Mouse (Mus musculus) neural tube, embryonic 11.5 days (tissue): Measurements from ENCODE around the gene Timm50. TPM values are rescaled to one million over a fixed set of nuclear protein-coding genes. Genes with fewer than 3 reads are reported as not detected.

Source experiments
- ATAC-seq: fragments of 200-750 bp; cut with Nextera tagmentation; 2 replicates; pipeline ENCODE4 v1.8.0; 2017; ENCODE audit warnings: moderate number of reproducible peaks, mild to moderate bottlenecking, moderate TSS enrichment, moderate library complexity; ENCODE audit not compliant: insufficient read depth, low FRiP score, low TSS enrichment
- DNase-seq: peaks from one replicate; pipeline ENCODE4 v3.0.0-alpha.2; 2015; ENCODE audit warnings: low spot score
- H3K27ac ChIP-seq: fragments of 300-500 bp; sonication (generic); 2 replicates; pipeline ENCODE4 v1.5.1; 2014; ENCODE audit warnings: low read depth, mild to moderate bottlenecking, low read length
- H3K27me3 ChIP-seq: fragments of 300-500 bp; sonication (generic); 2 replicates; pipeline ENCODE4 v1.6.1; 2014; ENCODE audit warnings: mild to moderate bottlenecking, low read length, mixed read lengths; ENCODE audit not compliant: control insufficient read depth, insufficient read depth
- H3K36me3 ChIP-seq: fragments of 300-500 bp; sonication (generic); 2 replicates; pipeline ENCODE4 v1.6.1; 2014; ENCODE audit warnings: mild to moderate bottlenecking, low read length, moderate library complexity, mixed read lengths; ENCODE audit not compliant: control insufficient read depth, insufficient read depth
- H3K4me1 ChIP-seq: fragments of 300-500 bp; sonication (generic); 2 replicates; pipeline ENCODE4 v1.6.1; 2014; ENCODE audit warnings: low read length, mixed read lengths; ENCODE audit not compliant: control insufficient read depth, insufficient read depth
- H3K4me2 ChIP-seq: fragments of 300-500 bp; sonication (generic); 2 replicates; pipeline ENCODE4 v1.6.1; 2014; ENCODE audit warnings: low read depth, mild to moderate bottlenecking, moderate library complexity
- H3K4me3 ChIP-seq: fragments of 300-500 bp; sonication (generic); 2 replicates; pipeline ENCODE4 v1.5.1; 2014; ENCODE audit warnings: low read depth, low read length
- H3K9ac ChIP-seq: fragments of 300-500 bp; sonication (generic); 2 replicates; pipeline ENCODE4 v1.6.1; 2014; ENCODE audit warnings: mild to moderate bottlenecking, low read length
- H3K9me3 ChIP-seq: fragments of 300-500 bp; sonication (generic); 2 replicates; pipeline ENCODE4 v1.6.1; 2016; ENCODE audit warnings: low read length; ENCODE audit not compliant: control insufficient read depth
- WGBS: fragments of 180-500 bp; shearing (Covaris S2); extraction: QIAGEN DNeasy Blood & Tissue Kit; methylation state at CpG from one replicate; pipeline ENCODE4 v1.1.7; 2014; 5-methylcytosine and 5-hydroxymethylcytosine counted together
- polyA plus RNA-seq: library from polyadenylated mRNA; unstranded; fragments of >200 nt; fragmentation: Nextera tagmentation; extraction: Ambion mirVana; gene quantifications from 2 replicates; pipeline ENCODE4 v1.2.1, GENCODE M21; 2014

Gene Timm50
- polyA plus RNA-seq, 1 experiment from 2014 or later = 219 TPM

GRCm38 (mm10) chr7:28353267-28353666 lies 41.4 kb upstream of the Timm50 start:
- ATAC-seq = no peak
- H3K27me3 ChIP-seq = no peaks in the 10 kb centered on the region
- H3K27ac ChIP-seq = no peak overlapping the region
- H3K9me3 ChIP-seq = no peaks in the 10 kb centered on the region
- no peak overlapping the region for H3K9ac ChIP-seq
- peaks cover 14% of the 10 kb centered on the region for H3K36me3 ChIP-seq
- peaks cover 8% of the 10 kb centered on the region for H3K4me1 ChIP-seq
- H3K4me2 ChIP-seq = no peak overlapping the region
- DNase-seq = no peak
- WGBS = 96% methylated on average over 2 of the region's 2 CpGs
- H3K4me3 ChIP-seq = no peak overlapping the region

DNA sequence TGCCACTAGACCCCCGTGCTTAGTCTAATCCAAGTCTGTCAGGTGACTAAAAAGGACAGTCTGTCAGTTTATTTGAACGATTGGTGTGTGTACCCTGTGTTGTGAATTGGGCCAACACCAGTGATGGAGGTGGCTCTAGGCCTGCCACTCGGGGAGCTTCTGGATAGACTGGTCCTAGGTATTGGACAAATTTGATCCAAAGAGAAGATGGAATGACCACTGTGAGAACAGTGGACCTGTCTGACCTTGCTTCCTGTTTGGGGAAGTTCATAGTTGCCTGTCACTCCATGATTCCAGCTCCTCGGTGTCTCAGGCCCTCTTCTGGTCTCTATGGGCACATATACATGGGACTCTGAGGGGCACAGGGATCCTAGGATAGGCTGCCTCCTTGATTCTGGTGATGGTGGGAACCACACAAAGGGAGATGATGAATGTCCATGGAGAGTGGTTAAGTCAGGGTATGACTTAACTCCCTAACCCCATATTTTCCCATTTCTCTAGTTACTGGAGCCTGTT lies 39.9 kb upstream of the Timm50 start:
- H3K27me3 ChIP-seq = no peaks in the 10 kb centered on the region
- no peaks in the 10 kb centered on the region for H3K9me3 ChIP-seq
- H3K9ac ChIP-seq = peak overlapping the region; percentile 95
- ATAC-seq (no peak), DNase-seq (no peak)
- H3K4me1 ChIP-seq = peaks cover 8% of the 10 kb centered on the region
- H3K36me3 ChIP-seq = peaks cover 14% of the 10 kb centered on the region
- no peak overlapping the region for H3K27ac ChIP-seq
- 53% methylated on average over 4 of the region's 4 CpGs for WGBS
- H3K4me3 ChIP-seq = peak overlapping the region; percentile 89
- peak overlapping the region; percentile 93 for H3K4me2 ChIP-seq

DNA sequence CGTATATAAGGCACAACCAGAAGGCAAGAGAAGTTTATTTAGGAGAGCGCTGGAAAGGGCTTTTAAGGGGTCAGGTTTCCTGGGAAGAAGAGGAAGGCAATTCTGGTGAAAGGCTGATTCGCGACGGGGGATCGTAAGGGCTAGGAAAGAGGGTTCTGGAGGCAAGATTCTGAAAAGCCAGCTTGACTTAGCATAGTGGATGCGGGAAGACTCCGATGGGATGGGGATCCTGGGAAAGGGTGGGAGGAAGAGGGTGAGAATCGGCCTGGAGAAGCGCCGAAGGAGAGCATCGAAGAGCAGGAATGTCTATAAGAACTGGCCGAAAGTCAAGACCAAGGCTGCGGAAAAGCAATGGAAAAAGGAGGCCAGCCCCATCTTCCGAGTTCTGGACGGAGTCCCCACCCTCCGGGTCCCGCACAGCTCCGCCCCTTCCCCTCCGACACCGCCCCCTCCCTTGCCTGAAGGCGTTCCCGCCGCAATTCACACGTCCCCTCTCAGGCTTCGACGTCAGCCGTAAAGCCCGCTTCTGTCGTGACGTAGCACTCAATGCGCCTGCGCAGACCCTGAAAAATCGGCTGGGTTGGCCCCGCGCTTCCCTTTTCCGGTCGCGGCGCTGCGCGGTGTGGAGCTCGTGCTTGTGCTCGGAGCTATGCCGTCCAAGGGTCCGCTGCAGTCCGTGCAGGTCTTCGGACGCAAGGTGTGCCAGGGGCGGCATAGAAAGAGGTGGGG lies 38.4 kb upstream of the Timm50 start, which contains the start of gene Rps16:
Gene Rps16, plus strand, starts transcription at position 498 of the 729 bp plus-strand sequence.
- peak within 1 kb of the TSS; percentile 89 for H3K4me3 ChIP-seq
- peaks cover 14% of the 10 kb centered on the region for H3K36me3 ChIP-seq
- DNase-seq = peak; percentile 98
- WGBS = under 1% methylated on average over 50 of the region's 50 CpGs
- no peaks in the 10 kb centered on the region for H3K9me3 ChIP-seq
- peak; percentile 92 for ATAC-seq
- peak within 1 kb of the TSS; percentile 64 for H3K27ac ChIP-seq
- no peaks in the 10 kb centered on the region for H3K27me3 ChIP-seq
- peaks cover 8% of the 10 kb centered on the region for H3K4me1 ChIP-seq
- peak within 1 kb of the TSS; percentile 93 for H3K4me2 ChIP-seq
- peak within 1 kb of the TSS; percentile 95 for H3K9ac ChIP-seq

- Histone ChIP-seq H3K27ac (no peak overlapping the region), H3K4me2 (no peak overlapping the region), H3K9me3 (no peaks in the 10 kb centered on the region), H3K36me3 (peaks cover 7% of the 10 kb centered on the region), H3K9ac (no peak overlapping the region), H3K4me3 (no peak overlapping the region), H3K27me3 (no peaks in the 10 kb centered on the region), H3K4me1 (peaks cover 8% of the 10 kb centered on the region)
- no peak for DNase-seq
- WGBS = 90% methylated on average over 7 of the region's 7 CpGs
- ATAC-seq = no peak
These were observed 36.7 kb upstream of the Timm50 start for GRCm38 (mm10) chr7:28348601-28349000.

DNA sequence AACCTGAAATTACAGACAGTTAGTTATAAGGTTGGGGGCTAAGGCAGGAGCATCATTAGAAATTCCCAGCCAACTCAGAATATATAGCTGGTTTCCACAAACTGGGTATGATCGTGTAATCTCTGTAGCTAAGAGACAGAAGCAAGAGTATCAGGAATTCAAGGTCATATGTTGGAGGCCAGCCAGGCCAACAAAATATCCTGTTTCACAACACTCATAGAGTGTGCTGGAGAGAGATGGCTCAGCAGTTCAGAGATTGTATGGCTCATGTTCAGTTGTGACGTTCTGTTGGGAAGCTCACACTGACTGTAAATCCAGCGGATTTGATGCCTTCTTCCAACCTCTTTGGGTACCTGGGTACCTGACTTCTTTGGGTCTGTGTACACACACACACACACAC lies 35.9 kb upstream of the Timm50 start:
- H3K27ac ChIP-seq = no peak overlapping the region
- 81% methylated on average over 3 of the region's 3 CpGs for WGBS
- no peak overlapping the region for H3K4me3 ChIP-seq
- no peak overlapping the region for H3K4me2 ChIP-seq
- no peaks in the 10 kb centered on the region for H3K27me3 ChIP-seq
- DNase-seq = no peak
- no peaks in the 10 kb centered on the region for H3K9me3 ChIP-seq
- H3K36me3 ChIP-seq = peaks cover 4% of the 10 kb centered on the region; the same call in 1 of the 2 replicates
- no peak overlapping the region for H3K9ac ChIP-seq
- H3K4me1 ChIP-seq = peaks cover 8% of the 10 kb centered on the region
- ATAC-seq = no peak

- Histone ChIP-seq H3K27ac (no peak overlapping the region), H3K4me1 (no peaks in the 10 kb centered on the region), H3K4me2 (no peak overlapping the region), H3K4me3 (no peak overlapping the region), H3K27me3 (no peaks in the 10 kb centered on the region), H3K36me3 (no peaks in the 10 kb centered on the region), H3K9me3 (no peaks in the 10 kb centered on the region), H3K9ac (no peak overlapping the region)
- 15% methylated on average over 4 of the region's 4 CpGs for WGBS
- DNase-seq (peak; percentile 76), ATAC-seq (no peak)
These were observed 32.8 kb upstream of the Timm50 start for GRCm38 (mm10) chr7:28344637-28345036.

- no peak for DNase-seq
- Histone ChIP-seq H3K27me3 (no peaks in the 10 kb centered on the region), H3K9me3 (no peaks in the 10 kb centered on the region), H3K4me3 (no peak overlapping the region), H3K27ac (no peak overlapping the region), H3K4me2 (no peak overlapping the region), H3K4me1 (0 out of 2 replicates have a peak, but pooled peaks cover 6% of the 10 kb centered on the region), H3K36me3 (no peaks in the 10 kb centered on the region), H3K9ac (no peak overlapping the region)
- WGBS = 21% methylated on average over 7 of the region's 7 CpGs
- ATAC-seq = no peak
These were observed 29.5 kb upstream of the Timm50 start for GRCm38 (mm10) chr7:28341381-28341780.

DNA sequence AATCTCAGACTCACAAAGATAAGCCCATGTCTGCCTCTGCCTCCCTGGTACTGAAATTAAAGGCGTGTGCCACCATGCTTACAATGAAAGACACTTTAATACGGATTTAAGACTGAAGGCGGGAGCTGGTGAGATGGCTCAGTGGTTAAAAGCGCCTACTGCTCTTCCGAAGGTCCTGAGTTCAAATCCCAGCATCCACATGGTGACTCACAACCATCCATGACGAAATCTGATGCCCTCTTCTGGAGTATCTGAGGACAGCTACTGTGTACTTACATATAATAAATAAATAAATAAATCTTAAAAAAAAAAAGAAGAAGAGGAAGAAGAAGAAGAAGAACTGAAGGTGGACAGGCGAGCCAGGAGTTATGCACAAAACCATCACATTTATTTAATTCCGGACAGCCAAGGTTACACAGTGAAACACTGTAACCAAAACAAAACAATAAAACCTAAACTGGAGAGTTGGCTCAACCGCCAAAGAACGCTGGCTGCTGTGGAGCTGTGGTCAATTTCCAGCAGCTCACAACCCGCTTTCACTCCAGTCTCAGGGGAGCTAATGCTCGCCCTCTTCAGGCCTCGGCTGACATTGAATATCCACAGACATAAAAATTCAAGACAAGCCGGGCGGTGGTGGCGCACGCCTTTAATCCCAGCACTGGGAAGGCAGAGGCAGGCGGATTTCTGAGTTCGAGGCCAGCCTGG lies 27.5 kb upstream of the Timm50 start:
- WGBS = 82% methylated on average over 19 of the region's 19 CpGs
- Histone ChIP-seq H3K9ac (peak overlapping the region; percentile 95), H3K4me1 (0 out of 2 replicates have a peak, but pooled peaks cover 6% of the 10 kb centered on the region), H3K4me3 (peak overlapping the region; percentile 97), H3K9me3 (no peaks in the 10 kb centered on the region), H3K27ac (peak overlapping the region; percentile 76; the same call in 1 of the 2 replicates), H3K4me2 (peak overlapping the region; percentile 62), H3K36me3 (no peaks in the 10 kb centered on the region), H3K27me3 (no peaks in the 10 kb centered on the region)
- DNase-seq (peak; percentile 49), ATAC-seq (0 out of 2 replicates have a peak, but pooled peaks have one; percentile 1)
